In genomic region chr5:150336451-150336850, GRCm38 (mm10) we compare ENCODE assay signal across 21 mouse cellular contexts.
DNase-seq lines count a peak whose midpoint lies in the region; ATAC-seq and TF ChIP-seq lines count a peak whose summit lies in the region.
"Had no signal": no experiment of that assay in that cellular context is flagged by ENCODE, and none has a peak within 500 bp of the region (broad histone marks: within the 10 kb centered on the region; RNA-seq: fewer than 3 reads in every experiment).

No protein-coding gene starts in this region.

- DNase-seq in adrenal gland, adult (ENCODE audit: inconsistent age in 2 of 2, low spot score in 1 of 2): peak; percentile 26 to 85
- DNase-seq in adrenal gland, postnatal 4 days (ENCODE audit: low spot score in 2 of 2): no peak
- peak; percentile 46 for DNase-seq in heart, adult 8-10 months (ENCODE audit: low spot score)
- peak; percentile 47 for DNase-seq in gastrocnemius, postnatal 14 days
- DNase-seq in skeletal muscle tissue, adult 2 months (ENCODE audit: low read depth, low spot score): peak; percentile 85
- no peak for DNase-seq in forebrain, postnatal 0 days
- no peak for DNase-seq in thymus, postnatal 36 days
- DNase-seq: kidney, adult 11 months; kidney, postnatal 10 days; left cerebral cortex, postnatal 4 days; lung, adult 18-20 months; lung, postnatal 14 days; midbrain, embryonic 14.5 days; right cerebral cortex, adult 18-20 months; thymus, postnatal 14 days had no signal

- no peak overlapping the region for H3K27ac ChIP-seq in heart, embryonic 12.5 days (ENCODE audit: poor library complexity, severe bottlenecking)
- H3K27ac ChIP-seq in forebrain, postnatal 0 days (ENCODE audit: low read depth, low read length): no peak overlapping the region
- H3K27ac ChIP-seq: embryonic facial prominence, embryonic 13.5 days; hindbrain, embryonic 10.5 days; neural tube, embryonic 13.5 days had no signal

- H3K36me3 ChIP-seq in heart, embryonic 12.5 days: peaks cover 35% of the 10 kb centered on the region
- H3K36me3 ChIP-seq in forebrain, postnatal 0 days (ENCODE audit: insufficient read depth): no peaks in the 10 kb centered on the region
- H3K36me3 ChIP-seq: embryonic facial prominence, embryonic 13.5 days; hindbrain, embryonic 10.5 days; neural tube, embryonic 13.5 days had no signal

- intact Hi-C loops in gastrocnemius, postnatal 14 days (cut with DNase I; ENCODE audit: low total_unique reads): no loop called here

- no peak overlapping the region for H3K9ac ChIP-seq in heart, embryonic 12.5 days
- H3K9ac ChIP-seq in forebrain, postnatal 0 days: no peak overlapping the region
- H3K9ac ChIP-seq: embryonic facial prominence, embryonic 13.5 days; neural tube, embryonic 13.5 days had no signal

- no peak for ATAC-seq in heart, embryonic 12.5 days (ENCODE audit: insufficient number of reproducible peaks, low FRiP score)
- ATAC-seq in forebrain, postnatal 0 days: no peak
- ATAC-seq: Patski had no signal

- H3K27me3 ChIP-seq in heart, embryonic 12.5 days (replicated peaks): no peaks in the 10 kb centered on the region
- no peaks in the 10 kb centered on the region for H3K27me3 ChIP-seq in forebrain, postnatal 0 days (ENCODE audit: insufficient read depth, low read length)
- H3K27me3 ChIP-seq: embryonic facial prominence, embryonic 13.5 days; megakaryocyte, embryonic 14.5 days; neural tube, embryonic 13.5 days; Patski had no signal

- WGBS in heart, embryonic 12.5 days: 75% methylated on average over 10 of the region's 10 CpGs
- 65% methylated on average over 10 of the region's 10 CpGs for WGBS in forebrain, postnatal 0 days

- H3K4me1 ChIP-seq in heart, embryonic 12.5 days (replicated peaks): peaks cover 30% of the 10 kb centered on the region
- no peaks in the 10 kb centered on the region for H3K4me1 ChIP-seq in forebrain, postnatal 0 days (ENCODE audit: insufficient read depth)
- H3K4me1 ChIP-seq: neural tube, embryonic 13.5 days had no signal

- no peak overlapping the region for H3K4me2 ChIP-seq in heart, embryonic 12.5 days
- H3K4me2 ChIP-seq in forebrain, postnatal 0 days (ENCODE audit: low read depth): no peak overlapping the region
- H3K4me2 ChIP-seq: embryonic facial prominence, embryonic 13.5 days; neural tube, embryonic 13.5 days had no signal

- no peak for TF ChIP-seq CTCF in forebrain, postnatal 0 days (IDR thresholded peaks at IDR 0.05; ENCODE audit: low read depth)

- no peak overlapping the region for H3K4me3 ChIP-seq in heart, embryonic 12.5 days
- no peak overlapping the region for H3K4me3 ChIP-seq in forebrain, postnatal 0 days (ENCODE audit: low read depth, low read length)
- H3K4me3 ChIP-seq: embryonic facial prominence, embryonic 13.5 days; hindbrain, embryonic 10.5 days; megakaryocyte, embryonic 14.5 days; neural tube, embryonic 13.5 days had no signal

- peaks cover 8% of the 10 kb centered on the region; the same call in 1 of the 2 replicates for H3K9me3 ChIP-seq in heart, embryonic 12.5 days (replicated peaks)
- H3K9me3 ChIP-seq in forebrain, postnatal 0 days (ENCODE audit: low read length): no peaks in the 10 kb centered on the region
- H3K9me3 ChIP-seq: embryonic facial prominence, embryonic 13.5 days had no signal

Comparison
In these comparisons a context has a peak if more than half of its experiments do, and no peak if none do; other contexts are left out.
1. DNase-seq: peak in adrenal gland, adult (2 of 2), heart, adult 8-10 months (single experiment), gastrocnemius, postnatal 14 days (single experiment) and skeletal muscle tissue, adult 2 months (single experiment); none in adrenal gland, postnatal 4 days (0 of 2), forebrain, postnatal 0 days (single experiment) and thymus, postnatal 36 days (0 of 2).